ENCODE assay signal across 8 mouse cellular contexts in the genomic region with DNA sequence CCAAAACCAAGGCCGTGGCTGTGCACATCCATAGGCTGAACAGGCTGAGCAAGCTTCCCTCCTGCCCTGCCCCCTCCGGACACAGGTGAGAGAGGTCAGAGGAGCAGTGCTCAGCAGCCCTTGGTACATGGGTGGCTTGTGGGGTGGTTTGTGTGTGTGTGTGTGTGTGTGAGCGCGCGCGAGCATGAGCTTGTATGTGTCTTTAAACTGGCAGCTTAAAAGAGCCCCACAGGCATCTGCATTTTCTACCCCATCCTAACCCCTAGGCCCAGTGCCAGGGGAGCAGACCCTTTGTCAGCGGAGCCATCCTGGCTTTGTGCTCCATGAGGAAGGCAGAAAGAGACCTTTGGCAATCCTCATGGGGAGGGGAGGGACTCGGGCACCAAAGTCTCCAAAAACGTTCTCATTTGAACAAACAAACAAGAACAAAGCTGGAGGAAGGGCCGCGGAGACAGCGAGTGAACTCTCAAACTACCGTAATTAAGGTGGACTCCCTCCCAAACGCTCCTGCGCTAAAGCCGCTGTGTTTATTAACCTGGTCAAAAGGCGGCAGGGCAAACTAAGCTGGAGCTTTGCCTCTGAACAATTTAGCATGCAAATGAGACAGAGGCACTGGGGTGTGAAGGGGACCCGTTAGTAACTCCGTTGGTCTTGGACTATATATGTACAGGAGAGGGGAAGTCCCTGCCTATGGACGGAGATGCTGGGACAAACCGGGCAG. TPM values are rescaled to one million over a fixed set of nuclear protein-coding genes. Genes with fewer than 3 reads are reported as not detected.
A peak's percentile ranks its signal among the peaks of the same experiment; 100 is the strongest.
DNase-seq lines count a peak whose midpoint lies in the region; ATAC-seq and TF ChIP-seq lines count a peak whose summit lies in the region.

No protein-coding gene starts in this region.

- H3K4me2 ChIP-seq in limb, embryonic 11.5 days (ENCODE audit: low read depth, severe bottlenecking) = peak overlapping the region; percentile 78
- peak overlapping the region; percentile 79 for H3K4me2 ChIP-seq in myocyte (ENCODE audit: low read depth)

- no peaks in the 10 kb centered on the region for H3K9me3 ChIP-seq in limb, embryonic 11.5 days (ENCODE audit: control insufficient read depth, low read length)

- H3K9ac ChIP-seq in limb, embryonic 11.5 days (ENCODE audit: low read length) = peak overlapping the region; percentile 49

- H3K4me1 ChIP-seq in limb, embryonic 11.5 days (ENCODE audit: control insufficient read depth, insufficient read depth, low read length) = peaks cover 18% of the 10 kb centered on the region

- no peak overlapping the region for H3ac ChIP-seq in myocyte (ENCODE audit: control insufficient read depth, insufficient read length)

- H3K79me2 ChIP-seq in myocyte (ENCODE audit: control insufficient read depth, insufficient read depth) = no peaks in the 10 kb centered on the region

- H3K36me3 ChIP-seq in limb, embryonic 11.5 days (ENCODE audit: control insufficient read depth, insufficient read depth, low read length) = no peaks in the 10 kb centered on the region
- H3K36me3 ChIP-seq in myocyte (ENCODE audit: control insufficient read depth, insufficient read depth) = no peaks in the 10 kb centered on the region

- TF ChIP-seq CTCF in left cerebral cortex, adult 2 months (IDR thresholded peaks at IDR 0.05) = no peak

- H3K4me3 ChIP-seq in left cerebral cortex, adult 2 months = peak overlapping the region; percentile 46
- H3K4me3 ChIP-seq in limb, embryonic 11.5 days (ENCODE audit: low read depth, low read length) = peak overlapping the region; percentile 30
- H3K4me3 ChIP-seq in myocyte = no peak overlapping the region

- no peak for DNase-seq in left cerebral cortex, adult 2 months (ENCODE audit: extremely low spot score in 1 of 2, low spot score in 2 of 2)
- no peak for DNase-seq in left cerebral cortex, adult 9 months (ENCODE audit: low spot score in 2 of 2)
- DNase-seq in embryo, embryonic 11 days = peak; percentile 36
- peak; percentile 38 to 43 for DNase-seq in heart, postnatal 10 days
- DNase-seq in limb, embryonic 11.5 days (ENCODE audit: low spot score) = peak; percentile 52
- peak; percentile 67 for DNase-seq in thymus, postnatal 14 days
- DNase-seq in Muller cell, postnatal 12 days (ENCODE audit: inconsistent ontology term) = no peak

- intact Hi-C loops in left cerebral cortex, adult 2 months (cut with DNase I) = no loop called here
- intact Hi-C loops in heart, postnatal 10 days (cut with DNase I) = no loop called here

- 3% methylated on average over 21 of the region's 21 CpGs for WGBS in limb, embryonic 11.5 days

- TF ChIP-seq POLR2A in myocyte (IDR thresholded peaks at IDR 0.05; ENCODE audit: insufficient read length, low read depth) = no peak

- H3K27me3 ChIP-seq in limb, embryonic 11.5 days (ENCODE audit: control insufficient read depth, insufficient read depth, low read length) = no peaks in the 10 kb centered on the region
- H3K27me3 ChIP-seq in myocyte (ENCODE audit: control insufficient read depth, insufficient read depth, insufficient read length) = peaks cover 10% of the 10 kb centered on the region

- H3K27ac ChIP-seq in left cerebral cortex, adult 2 months = no peak overlapping the region
- peak overlapping the region; percentile 56; the same call in 1 of the 2 replicates for H3K27ac ChIP-seq in limb, embryonic 11.5 days (replicated peaks; ENCODE audit: low read depth, low read length)

- no peak for ATAC-seq in limb, embryonic 11.5 days (ENCODE audit: insufficient number of reproducible peaks, low FRiP score, low TSS enrichment, low read depth)

TF ChIP-seq in myocyte, 11 proteins besides CTCF, POLR2A, EP300 and RAD21:
- no peak for TF ChIP-seq USF1 (IDR thresholded peaks at IDR 0.05; ENCODE audit: low read depth)
- TF ChIP-seq REST (IDR thresholded peaks at IDR 0.05; ENCODE audit: insufficient read depth, insufficient read length) = no peak
- TF ChIP-seq TCF12 (IDR thresholded peaks at IDR 0.05; ENCODE audit: insufficient read depth, poor library complexity, severe bottlenecking) = no peak
- no peak for TF ChIP-seq TCF3 (IDR thresholded peaks at IDR 0.05; ENCODE audit: insufficient read length, low read depth)
- no peak for TF ChIP-seq MYOG (IDR thresholded peaks at IDR 0.05; ENCODE audit: control insufficient read depth in 1 of 3, insufficient read depth in 1 of 3, insufficient read length in 2 of 3, low read depth in 2 of 3)
- no peak for TF ChIP-seq E2F4 (IDR thresholded peaks at IDR 0.05; ENCODE audit: insufficient read depth)
- TF ChIP-seq POLR2AphosphoS2 (IDR thresholded peaks at IDR 0.05; ENCODE audit: insufficient read length, low read depth) = no peak
- no peak for TF ChIP-seq MYOD1 (IDR thresholded peaks at IDR 0.05; ENCODE audit: control insufficient read depth in 1 of 3, insufficient read length in 2 of 3, low read depth in 2 of 3)
- TF ChIP-seq MAX (IDR thresholded peaks at IDR 0.05; ENCODE audit: low read depth) = no peak
- no peak for TF ChIP-seq SRF (IDR thresholded peaks at IDR 0.05; ENCODE audit: control insufficient read depth, insufficient read length, low read depth)
- no peak for TF ChIP-seq CEBPB (IDR thresholded peaks at IDR 0.05; ENCODE audit: insufficient read depth, poor library complexity, severe bottlenecking)

RNA-seq across cellular contexts. Expression of a gene that starts 48.2 kb away (rescaled TPM):
- 10 to 100 TPM; 35.2 to 41.0 TPM for total RNA-seq in left cerebral cortex, adult 2 months (2021)
- total RNA-seq in heart, postnatal 10 days (2021) = 10 to 100 TPM; 21.2 to 21.4 TPM
- polyA plus RNA-seq in limb, embryonic 11.5 days (2014; fragmentation: Nextera tagmentation; extraction: Ambion mirVana) = 16.8 and 19.8 TPM in 2 replicates
- polyA plus RNA-seq in myocyte (2012; fragmentation: generic; extraction: Trizol) = 13.3 TPM

Comparison
In these comparisons a context has a peak if more than half of its experiments do, and no peak if none do; other contexts are left out.
1. DNase-seq: peak in embryo, embryonic 11 days (single experiment), heart, postnatal 10 days (2 of 2), limb, embryonic 11.5 days (single experiment) and thymus, postnatal 14 days (single experiment); none in left cerebral cortex, adult 2 months (0 of 2), left cerebral cortex, adult 9 months (0 of 2) and Muller cell, postnatal 12 days (single experiment).